Mouse (Mus musculus) small intestine, adult 10 weeks (tissue): ENCODE results near the gene 6030498E09Rik. TPM values are rescaled to one million over a fixed set of nuclear protein-coding genes. Genes with fewer than 3 reads are reported as not detected.

Experiments
- polyA plus RNA-seq: library from polyadenylated mRNA; stranded (reverse); fragments of 350-450 nt; fragmentation: Illumina TruSeq; extraction: RNeasy Lipid Tissue Mini Kit (QIAGEN cat#74804); gene quantifications from one replicate; pipeline ENCODE4 v1.2.3, GENCODE M21; 2014; ENCODE audit warnings: low replicate concordance

Gene 6030498E09Rik
- polyA plus RNA-seq = not detected

DNA sequence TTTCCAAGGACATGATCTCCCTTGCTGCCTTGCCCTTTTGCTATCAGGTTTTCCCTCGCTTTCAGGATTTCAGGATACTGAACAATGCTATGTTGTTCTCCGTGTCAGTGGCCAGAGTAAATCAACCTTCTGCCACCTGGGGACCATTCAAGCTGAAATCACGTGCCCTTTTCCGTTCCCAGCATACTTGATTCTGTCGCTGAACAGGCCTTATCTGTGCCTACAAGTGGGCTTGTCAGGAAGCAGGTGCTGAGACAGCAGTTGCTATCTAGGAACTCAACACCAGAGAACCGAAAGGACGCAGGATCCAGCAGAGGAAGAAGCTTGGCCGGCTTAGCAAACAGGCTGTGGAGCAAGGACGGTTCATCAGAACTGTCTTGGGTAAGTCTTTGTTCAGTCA is at the start of gene 6030498E09Rik:
TSS of gene 6030498E09Rik (plus strand) at position 194 of the 400 bp plus-strand sequence.

Other genes with a start within 250 kb of the 6030498E09Rik start
- 73.7 TPM for gene Cul4b, start 196.5 kb upstream of the 6030498E09Rik start, polyA plus RNA-seq
- 292 TPM for gene Mcts1, start 172.1 kb upstream of the 6030498E09Rik start, polyA plus RNA-seq
- 206 TPM for gene C1galt1c1, start 137.6 kb upstream of the 6030498E09Rik start, polyA plus RNA-seq